Mouse (Mus musculus) liver, embryonic 14.5 days (tissue): Measurements from ENCODE around the gene Dus3l.

Source experiments
- CTCF ChIP-seq: IDR thresholded peaks from 2 replicates; pipeline ENCODE4 v1.5.1; 2016; ENCODE audit warnings: antibody characterized with exemption, low read depth, control low read depth
- EP300 ChIP-seq: IDR thresholded peaks from 2 replicates; pipeline ENCODE4 v1.6.1; 2016; ENCODE audit warnings: antibody characterized with exemption, low read depth

DNA sequence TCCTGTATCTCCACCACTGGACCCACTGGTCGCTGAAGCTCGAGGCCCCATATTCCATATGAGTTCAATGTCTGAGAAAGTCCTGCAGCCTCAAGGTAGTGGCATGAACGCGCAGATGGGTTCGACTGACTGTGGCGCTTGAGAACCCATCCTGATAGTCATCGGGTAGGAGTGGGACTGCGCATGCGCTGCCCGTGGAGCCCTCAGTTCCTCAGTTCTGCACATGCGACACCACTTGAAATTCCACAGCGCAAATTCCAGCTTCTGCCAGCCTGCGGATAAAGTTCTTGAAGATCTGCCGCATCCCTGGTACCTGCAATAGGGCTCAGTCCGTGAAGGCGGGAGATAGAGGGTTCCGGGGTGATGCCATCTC is 23.8 kb upstream of the Dus3l start:
- no peak for TF ChIP-seq EP300
- no peak for TF ChIP-seq CTCF
